Mouse (Mus musculus) forebrain, embryonic 12.5 days (tissue): ENCODE data around the gene Bcas3. TPM values are rescaled to one million over a fixed set of nuclear protein-coding genes. Genes with fewer than 3 reads are reported as not detected.

ENCODE experiments used
- ATAC-seq: fragments of 200-750 bp; cut with Nextera tagmentation; 2 replicates; pipeline ENCODE4 v1.8.0; 2017; ENCODE audit warnings: moderate TSS enrichment; ENCODE audit not compliant: low FRiP score
- H3K27ac ChIP-seq: fragments of 300-500 bp; sonication (generic); 2 replicates; pipeline ENCODE4 v1.5.1; 2016; ENCODE audit warnings: mild to moderate bottlenecking
- H3K27me3 ChIP-seq: fragments of 300-500 bp; sonication (generic); 2 replicates; pipeline ENCODE4 v1.6.1; 2016; ENCODE audit warnings: mild to moderate bottlenecking
- H3K36me3 ChIP-seq: fragments of 300-500 bp; sonication (generic); replicated peaks from 2 replicates; pipeline ENCODE4 v1.6.1; 2016; ENCODE audit warnings: mild to moderate bottlenecking
- H3K4me1 ChIP-seq: fragments of 300-500 bp; sonication (generic); 2 replicates; pipeline ENCODE4 v1.6.1; 2016
- H3K4me2 ChIP-seq: fragments of 300-500 bp; sonication (generic); 2 replicates; pipeline ENCODE4 v1.6.1; 2016; ENCODE audit warnings: mild to moderate bottlenecking, moderate library complexity
- H3K4me3 ChIP-seq: fragments of 300-500 bp; sonication (generic); replicated peaks from 2 replicates; pipeline ENCODE4 v1.5.1; 2016; ENCODE audit warnings: mild to moderate bottlenecking
- H3K9ac ChIP-seq: fragments of 300-500 bp; sonication (generic); 2 replicates; pipeline ENCODE4 v1.6.1; 2016; ENCODE audit warnings: mild to moderate bottlenecking
- H3K9me3 ChIP-seq: fragments of 300-500 bp; sonication (generic); 2 replicates; pipeline ENCODE4 v1.6.1; 2016
- WGBS: fragments of 180-500 bp; shearing (Covaris S2); methylation state at CpG from one replicate; pipeline ENCODE4 v1.1.7; 2016; 5-methylcytosine and 5-hydroxymethylcytosine counted together
- polyA plus RNA-seq: library from polyadenylated mRNA; unstranded; fragments of >200 nt; fragmentation: Nextera tagmentation; extraction: Ambion mirVana; gene quantifications from 2 replicates; pipeline ENCODE4 v1.2.1, GENCODE M21; 2016

Bcas3 gene
- polyA plus RNA-seq, 1 experiment from 2014 or later, result 19.1 TPM

- ATAC-seq, result no peak
Measured at GRCm38 (mm10) chr11:85696491-85697398, 343.8 kb downstream of the Bcas3 start.

DNA sequence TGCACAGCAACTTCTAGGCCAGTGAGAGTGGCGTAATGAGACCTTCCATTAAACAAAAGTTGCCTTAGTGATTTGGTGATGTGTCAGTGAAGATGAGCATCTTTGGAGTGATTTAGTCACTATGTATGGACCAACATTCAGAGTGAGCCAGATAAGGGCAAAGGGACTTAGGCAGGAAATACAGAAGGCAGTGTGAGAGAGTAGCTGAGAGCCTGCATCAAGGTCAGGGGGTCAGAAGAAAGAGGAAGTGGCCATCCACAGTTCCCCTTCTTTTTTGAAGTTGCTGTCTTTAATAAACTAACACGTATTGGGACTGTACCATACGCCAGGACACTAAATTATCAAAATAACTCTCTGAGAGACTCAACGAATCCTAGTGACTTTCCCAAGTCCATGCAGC, 344.5 kb downstream of the Bcas3 start:
- Histone ChIP-seq H3K9ac (no peak overlapping the region), H3K4me2 (no peak overlapping the region), H3K4me1 (peaks cover 10% of the 10 kb centered on the region), H3K36me3 (no peaks in the 10 kb centered on the region), H3K4me3 (no peak overlapping the region), H3K27me3 (peaks cover 43% of the 10 kb centered on the region), H3K27ac (no peak overlapping the region), H3K9me3 (no peaks in the 10 kb centered on the region)
- no peak for ATAC-seq
- WGBS, result 90% methylated on average over 4 of the region's 4 CpGs

More at GRCm38 (mm10) chr11:85696491-85697398, 343.8 kb downstream of the Bcas3 start:
- H3K36me3 ChIP-seq, result no peaks in the 10 kb centered on the region
- H3K4me3 ChIP-seq, result no peak overlapping the region
- 48% methylated on average over 14 of the region's 14 CpGs for WGBS
- peaks cover 10% of the 10 kb centered on the region for H3K4me1 ChIP-seq
- peaks cover 43% of the 10 kb centered on the region for H3K27me3 ChIP-seq
- H3K4me2 ChIP-seq, result no peak overlapping the region
- H3K9ac ChIP-seq, result no peak overlapping the region
- no peak overlapping the region for H3K27ac ChIP-seq
- H3K9me3 ChIP-seq, result no peaks in the 10 kb centered on the region

DNA sequence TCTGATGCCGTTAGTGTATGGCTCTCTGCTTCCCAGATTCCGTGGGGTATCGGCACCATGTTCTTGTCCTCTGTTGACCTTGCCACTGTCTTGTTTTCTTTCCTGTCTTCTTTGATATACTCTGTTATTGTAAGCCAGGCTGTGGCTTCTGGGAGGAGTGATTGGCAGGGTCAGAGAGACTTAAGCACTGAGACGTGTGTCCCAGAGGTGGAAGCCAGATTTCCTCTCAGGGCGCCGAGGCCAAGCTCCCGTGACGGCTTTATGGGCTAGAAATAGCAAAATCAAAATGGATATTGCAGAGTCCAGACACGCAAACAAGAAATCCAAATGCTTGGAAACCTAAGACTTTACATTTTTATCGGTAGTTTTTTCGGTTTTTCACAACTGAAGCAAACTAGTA, 345.3 kb downstream of the Bcas3 start:
- H3K9me3 ChIP-seq, result no peaks in the 10 kb centered on the region
- peaks cover 10% of the 10 kb centered on the region for H3K4me1 ChIP-seq
- no peak overlapping the region for H3K27ac ChIP-seq
- WGBS, result 78% methylated on average over 11 of the region's 11 CpGs
- H3K27me3 ChIP-seq, result peaks cover 40% of the 10 kb centered on the region
- H3K4me3 ChIP-seq, result no peak overlapping the region
- H3K9ac ChIP-seq, result no peak overlapping the region
- H3K4me2 ChIP-seq, result no peak overlapping the region
- H3K36me3 ChIP-seq, result no peaks in the 10 kb centered on the region
- ATAC-seq, result no peak

- 84% methylated on average over 4 of the region's 4 CpGs for WGBS
- no peak for ATAC-seq
- H3K9ac ChIP-seq, result no peak overlapping the region
- no peaks in the 10 kb centered on the region for H3K36me3 ChIP-seq
- no peak overlapping the region for H3K4me3 ChIP-seq
- no peaks in the 10 kb centered on the region for H3K4me1 ChIP-seq
- peaks cover 34% of the 10 kb centered on the region for H3K27me3 ChIP-seq
- no peaks in the 10 kb centered on the region for H3K9me3 ChIP-seq
- H3K27ac ChIP-seq, result no peak overlapping the region
- no peak overlapping the region for H3K4me2 ChIP-seq
Measured at GRCm38 (mm10) chr11:85704062-85704748, 351.2 kb downstream of the Bcas3 start.

GRCm38 (mm10) chr11:85706630-85707029, 353.7 kb downstream of the Bcas3 start:
- Histone ChIP-seq H3K4me3 (no peak overlapping the region), H3K9ac (no peak overlapping the region), H3K27ac (no peak overlapping the region), H3K4me1 (no peaks in the 10 kb centered on the region), H3K27me3 (peaks cover 50% of the 10 kb centered on the region), H3K9me3 (no peaks in the 10 kb centered on the region), H3K4me2 (no peak overlapping the region), H3K36me3 (no peaks in the 10 kb centered on the region)
- WGBS, result 15% methylated on average over 1 of the region's 1 CpGs
- ATAC-seq, result no peak

GRCm38 (mm10) chr11:85707496-85707895, 354.5 kb downstream of the Bcas3 start:
- no peak overlapping the region for H3K27ac ChIP-seq
- H3K9me3 ChIP-seq, result no peaks in the 10 kb centered on the region
- ATAC-seq, result no peak
- H3K4me1 ChIP-seq, result no peaks in the 10 kb centered on the region
- H3K4me3 ChIP-seq, result no peak overlapping the region
- H3K36me3 ChIP-seq, result no peaks in the 10 kb centered on the region
- H3K27me3 ChIP-seq, result peaks cover 59% of the 10 kb centered on the region
- WGBS, result 97% methylated on average over 1 of the region's 1 CpGs
- H3K9ac ChIP-seq, result no peak overlapping the region
- H3K4me2 ChIP-seq, result no peak overlapping the region

DNA sequence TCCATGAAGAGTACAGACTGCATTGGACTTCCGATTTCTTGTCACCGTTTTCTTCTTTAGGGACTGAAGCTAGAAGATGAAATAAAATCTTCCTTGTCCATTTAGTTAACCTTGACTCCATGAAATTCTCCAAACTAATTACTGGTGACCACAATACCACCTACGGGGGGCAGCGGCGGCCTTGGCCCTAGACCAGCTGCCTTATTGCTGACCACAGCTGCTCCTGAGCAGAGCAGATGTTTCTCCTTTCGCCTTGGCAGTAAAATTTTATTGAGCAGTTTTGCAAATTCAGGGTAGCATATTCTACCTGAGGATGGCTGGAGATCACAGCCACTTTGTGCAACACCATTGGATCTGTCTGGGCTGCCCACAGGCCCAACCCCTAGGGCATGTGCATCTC, 356.2 kb downstream of the Bcas3 start:
- Histone ChIP-seq H3K4me2 (no peak overlapping the region), H3K4me3 (no peak overlapping the region), H3K27ac (no peak overlapping the region), H3K9me3 (no peaks in the 10 kb centered on the region), H3K36me3 (no peaks in the 10 kb centered on the region), H3K4me1 (peaks cover 8% of the 10 kb centered on the region), H3K9ac (no peak overlapping the region), H3K27me3 (peaks cover 73% of the 10 kb centered on the region)
- no peak for ATAC-seq
- 85% methylated on average over 6 of the region's 6 CpGs for WGBS

- no peak for ATAC-seq
- no peak overlapping the region for H3K27ac ChIP-seq
- 88% methylated on average over 7 of the region's 7 CpGs for WGBS
- no peaks in the 10 kb centered on the region for H3K36me3 ChIP-seq
- H3K9me3 ChIP-seq, result no peaks in the 10 kb centered on the region
- peaks cover 73% of the 10 kb centered on the region for H3K27me3 ChIP-seq
- no peak overlapping the region for H3K4me3 ChIP-seq
- H3K4me1 ChIP-seq, result peaks cover 18% of the 10 kb centered on the region
- no peak overlapping the region for H3K4me2 ChIP-seq
- no peak overlapping the region for H3K9ac ChIP-seq
Measured at GRCm38 (mm10) chr11:85710155-85710554, 357.2 kb downstream of the Bcas3 start.

- H3K27me3 ChIP-seq, result peaks cover 84% of the 10 kb centered on the region
- no peaks in the 10 kb centered on the region for H3K36me3 ChIP-seq
- no peak overlapping the region for H3K4me3 ChIP-seq
- H3K4me1 ChIP-seq, result peaks cover 25% of the 10 kb centered on the region
- H3K27ac ChIP-seq, result no peak overlapping the region
- no peak overlapping the region for H3K9ac ChIP-seq
- no peak for ATAC-seq
- no peaks in the 10 kb centered on the region for H3K9me3 ChIP-seq
- no peak overlapping the region for H3K4me2 ChIP-seq
- 88% methylated on average over 8 of the region's 8 CpGs for WGBS
Measured at GRCm38 (mm10) chr11:85712026-85712804, 359.2 kb downstream of the Bcas3 start.

- H3K27me3 ChIP-seq, result peaks cover 87% of the 10 kb centered on the region
- WGBS, result 49% methylated on average over 19 of the region's 19 CpGs
- peaks cover 25% of the 10 kb centered on the region for H3K4me1 ChIP-seq
- no peaks in the 10 kb centered on the region for H3K9me3 ChIP-seq
- no peak overlapping the region for H3K9ac ChIP-seq
- no peak overlapping the region for H3K4me2 ChIP-seq
- no peak for ATAC-seq
- H3K4me3 ChIP-seq, result no peak overlapping the region
- H3K27ac ChIP-seq, result no peak overlapping the region
- no peaks in the 10 kb centered on the region for H3K36me3 ChIP-seq
Measured at GRCm38 (mm10) chr11:85712860-85713813, 360.2 kb downstream of the Bcas3 start.

DNA sequence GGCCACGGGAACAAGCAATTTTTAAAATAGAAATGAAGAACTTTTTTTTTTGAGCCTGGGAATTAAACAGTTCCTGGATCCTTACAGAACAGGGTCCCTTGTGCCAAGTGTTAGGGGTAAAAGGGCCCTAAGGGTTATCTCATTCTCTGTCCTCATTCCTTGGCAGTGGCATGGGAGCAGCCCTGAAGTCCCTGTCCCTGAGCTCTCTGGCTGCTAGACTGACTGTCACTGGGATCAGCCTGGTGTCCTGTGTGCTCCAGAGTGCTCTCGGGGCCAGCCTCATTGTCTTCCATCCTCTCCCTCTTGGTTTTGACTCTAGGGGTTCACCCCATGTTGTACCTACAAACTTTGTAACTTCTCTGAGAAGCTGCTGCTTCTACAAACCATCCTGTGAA, 360.8 kb downstream of the Bcas3 start:
- H3K36me3 ChIP-seq, result no peaks in the 10 kb centered on the region
- peaks cover 94% of the 10 kb centered on the region for H3K27me3 ChIP-seq
- H3K9ac ChIP-seq, result no peak overlapping the region
- peaks cover 25% of the 10 kb centered on the region for H3K4me1 ChIP-seq
- H3K4me3 ChIP-seq, result no peak overlapping the region
- no peak for ATAC-seq
- 2% methylated on average over 2 of the region's 2 CpGs for WGBS
- no peaks in the 10 kb centered on the region for H3K9me3 ChIP-seq
- H3K27ac ChIP-seq, result no peak overlapping the region
- H3K4me2 ChIP-seq, result no peak overlapping the region
